Mouse (Mus musculus) left cerebral cortex, postnatal 25 days (tissue): ENCODE data around the gene Fxyd2. TPM values are rescaled to one million over a fixed set of nuclear protein-coding genes. Genes with fewer than 3 reads are reported as not detected.

Experiments
- DNase-seq, 2 experiments: peaks; one replicate each; pipeline ENCODE4 v3.0.0; 2022; ENCODE audit warnings: low spot score in 2 of 2, mixed read lengths in 1 of 2
- intact Hi-C: fragments of 180-260 bp; cut with DNase I; formaldehyde crosslinking; loops from one replicate; pipeline ENCODE4 v1.15.1; 2025
- total RNA-seq, 2 experiments: library from RNA; stranded (reverse); gene quantifications; 2 replicates each; pipeline ENCODE4 v1.2.3; 2021

Fxyd2 gene
- total RNA-seq, 2 experiments from 2014 or later, result 7.2 to 13.1 TPM

DNA sequence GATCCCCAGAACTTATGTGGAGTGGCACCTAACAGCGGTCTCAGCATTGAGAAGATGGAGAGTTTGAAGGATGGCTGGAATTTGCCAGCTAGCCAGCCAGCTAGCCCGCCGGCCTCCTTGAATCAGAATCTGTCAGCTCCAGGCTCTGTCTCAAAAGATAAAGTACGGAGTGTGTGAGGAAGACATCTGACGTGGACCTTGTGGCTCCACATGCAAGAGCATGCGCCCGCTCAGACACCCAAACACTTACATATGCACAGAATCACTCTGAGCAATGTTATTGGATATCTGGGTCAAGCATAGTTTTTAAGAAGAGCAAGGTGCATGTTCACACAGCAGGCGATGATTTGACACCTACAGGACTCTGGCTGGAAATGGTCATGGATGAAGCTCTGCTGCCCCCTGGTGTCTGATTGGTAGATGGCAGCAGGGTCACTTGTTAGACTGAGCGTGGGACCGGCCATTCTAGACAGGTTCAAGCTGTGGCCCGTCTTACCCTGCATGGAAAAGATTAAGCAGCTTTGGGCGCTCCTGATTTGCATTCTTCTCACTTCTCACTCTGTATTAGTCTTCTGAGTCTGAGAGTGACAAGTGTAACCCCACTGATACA lies 11.0 kb upstream of the Fxyd2 start:
- intact Hi-C loops, result loop anchor here (1.0 to 5.0 kb wide), 4 partner anchors 43 to 266 kb away; no protein-coding TSS in a partner anchor

GRCm38 (mm10) chr9:45389596-45389995 lies 9.9 kb upstream of the Fxyd2 start:
- intact Hi-C loops, result loop anchor here (5.0 kb wide), 1 partner anchor 267 kb away; no protein-coding TSS in a partner anchor
- no peak for DNase-seq

More for the DNA sequence above, 11.0 kb upstream of the Fxyd2 start:
- DNase-seq, result peak; percentile 90 to 93

DNA sequence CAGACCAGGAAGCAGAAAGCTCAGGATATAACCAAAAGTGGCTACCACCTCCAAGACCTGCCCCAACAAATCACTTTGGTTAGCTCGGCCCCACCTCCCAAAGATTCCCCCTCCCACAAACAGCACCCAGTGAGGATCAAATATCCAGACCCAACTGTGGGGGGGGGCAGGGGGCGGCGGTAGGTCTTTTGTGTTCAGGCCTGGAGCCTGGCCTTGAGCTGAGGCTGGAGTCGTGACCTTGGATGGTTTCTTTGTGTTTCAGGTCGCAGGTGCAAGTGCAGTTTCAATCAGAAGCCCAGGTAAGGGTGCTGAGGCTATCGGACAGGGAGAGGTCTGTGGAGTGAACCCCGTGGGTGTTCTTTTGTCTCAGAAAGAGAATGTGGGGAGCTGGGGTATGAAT lies 8.2 kb upstream of the Fxyd2 start:
- DNase-seq, result no peak
- intact Hi-C loops, result no loop called here

DNA sequence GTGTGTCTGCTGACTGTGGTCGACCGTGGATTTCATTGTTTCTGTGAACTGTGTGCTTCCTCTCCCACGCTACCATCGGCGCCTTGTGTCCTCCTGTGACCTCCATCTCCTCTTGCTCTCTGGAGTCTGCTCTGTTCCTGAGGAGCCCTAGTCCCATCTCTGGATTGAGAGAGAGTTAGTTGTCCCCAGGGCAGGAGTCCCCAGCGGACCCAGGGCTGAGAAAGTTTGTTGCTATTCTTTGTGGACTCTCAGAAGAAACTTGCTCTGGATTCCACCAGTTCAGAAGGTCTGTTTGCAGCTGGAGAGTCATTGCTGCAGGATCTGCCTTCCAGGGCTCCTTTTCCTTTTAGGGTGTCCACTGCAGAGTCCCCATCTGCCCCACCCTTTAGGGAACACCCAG lies 4.3 kb upstream of the Fxyd2 start:
- no peak for DNase-seq
- intact Hi-C loops, result no loop called here

DNA sequence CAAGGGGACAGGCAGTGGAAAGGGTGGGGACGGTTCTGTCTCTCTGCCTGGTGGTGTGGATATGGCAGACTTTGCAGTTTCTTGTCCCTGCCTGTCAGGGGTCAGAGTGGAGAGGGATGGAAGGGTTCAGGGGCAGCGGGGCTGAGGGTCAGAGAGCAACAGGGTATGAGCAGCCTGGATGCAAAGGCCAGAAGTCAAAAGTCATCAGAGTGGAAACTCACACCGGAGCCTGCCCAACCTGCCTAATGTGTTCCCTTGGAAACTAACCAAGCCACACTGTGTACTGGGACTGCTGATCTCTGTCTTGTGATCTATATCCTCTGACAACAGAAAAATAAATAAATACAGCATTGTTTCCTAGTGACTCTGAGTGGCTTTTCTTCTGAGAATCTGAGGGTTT lies 3.7 kb upstream of the Fxyd2 start:
- DNase-seq, result no peak
- intact Hi-C loops, result no loop called here

DNA sequence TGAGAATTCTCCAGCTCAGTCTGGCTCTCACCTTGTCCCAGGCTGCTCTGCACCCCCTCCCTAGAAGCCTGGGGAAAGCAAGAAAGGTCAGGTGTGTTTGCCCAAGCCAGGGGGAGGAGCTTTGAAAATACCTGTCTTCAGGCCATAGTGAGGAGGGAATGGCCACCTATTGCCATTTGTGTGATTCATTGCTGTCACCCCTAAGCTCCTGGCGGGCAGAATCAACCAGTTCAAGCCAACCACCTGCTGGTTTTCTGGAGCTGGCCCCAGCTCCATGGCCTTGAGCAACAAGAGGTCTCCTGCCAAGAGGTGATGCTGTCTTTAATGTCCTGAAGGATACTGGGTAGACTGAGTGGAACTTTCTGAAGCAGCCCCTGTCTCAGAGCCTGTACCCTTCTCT lies 1.1 kb upstream of the Fxyd2 start:
- no peak for DNase-seq
- intact Hi-C loops, result no loop called here

DNA sequence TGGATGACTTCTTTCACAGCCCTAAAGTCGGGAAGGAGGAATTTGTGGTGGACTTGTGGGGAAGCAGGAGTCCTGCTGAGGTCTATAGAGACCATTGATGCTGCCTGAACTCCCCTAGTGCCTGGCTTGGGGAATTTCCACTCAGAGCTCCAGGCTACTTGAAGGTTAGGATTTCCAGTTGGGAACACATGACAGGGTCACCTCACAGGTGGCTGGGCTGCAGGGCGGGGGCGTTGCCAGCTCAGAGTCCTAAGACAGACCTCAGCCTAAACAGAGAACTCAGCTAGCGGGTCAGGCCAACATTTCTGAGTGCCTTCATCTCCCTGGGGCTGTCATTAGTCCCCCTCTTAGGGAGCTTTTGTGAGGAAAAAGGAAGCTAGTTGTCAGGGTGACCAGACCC lies 2.4 kb downstream of the Fxyd2 start:
- no peak for DNase-seq
- intact Hi-C loops, result no loop called here

GRCm38 (mm10) chr9:45402957-45403356 lies 3.5 kb downstream of the Fxyd2 start:
- DNase-seq, result no peak
- intact Hi-C loops, result no loop called here

DNA sequence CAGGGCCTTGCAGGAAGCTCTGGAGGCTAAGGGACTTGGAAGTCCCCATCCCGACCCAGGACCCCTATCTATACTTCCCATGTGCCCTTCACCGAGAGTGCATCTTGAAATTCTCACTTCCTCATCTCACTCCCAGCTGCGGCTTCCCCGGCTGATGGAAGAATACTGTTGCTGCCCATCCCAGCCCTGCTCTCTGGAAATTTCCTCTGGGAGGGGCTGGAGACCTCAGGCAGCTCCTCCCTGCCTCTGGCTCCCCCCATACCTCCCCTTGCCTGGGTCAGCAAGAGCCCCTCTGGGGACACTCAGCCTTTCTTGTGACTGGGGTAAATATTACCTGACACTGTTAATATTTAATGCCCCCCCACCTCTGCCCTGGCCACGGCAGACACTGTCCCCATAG lies 6.2 kb downstream of the Fxyd2 start:
- intact Hi-C loops, result no loop called here

GRCm38 (mm10) chr9:45406808-45407207 lies 7.3 kb downstream of the Fxyd2 start:
- intact Hi-C loops, result no loop called here
- DNase-seq, result no peak

More for the DNA sequence above, 6.2 kb downstream of the Fxyd2 start:
- DNase-seq, result no peak

DNA sequence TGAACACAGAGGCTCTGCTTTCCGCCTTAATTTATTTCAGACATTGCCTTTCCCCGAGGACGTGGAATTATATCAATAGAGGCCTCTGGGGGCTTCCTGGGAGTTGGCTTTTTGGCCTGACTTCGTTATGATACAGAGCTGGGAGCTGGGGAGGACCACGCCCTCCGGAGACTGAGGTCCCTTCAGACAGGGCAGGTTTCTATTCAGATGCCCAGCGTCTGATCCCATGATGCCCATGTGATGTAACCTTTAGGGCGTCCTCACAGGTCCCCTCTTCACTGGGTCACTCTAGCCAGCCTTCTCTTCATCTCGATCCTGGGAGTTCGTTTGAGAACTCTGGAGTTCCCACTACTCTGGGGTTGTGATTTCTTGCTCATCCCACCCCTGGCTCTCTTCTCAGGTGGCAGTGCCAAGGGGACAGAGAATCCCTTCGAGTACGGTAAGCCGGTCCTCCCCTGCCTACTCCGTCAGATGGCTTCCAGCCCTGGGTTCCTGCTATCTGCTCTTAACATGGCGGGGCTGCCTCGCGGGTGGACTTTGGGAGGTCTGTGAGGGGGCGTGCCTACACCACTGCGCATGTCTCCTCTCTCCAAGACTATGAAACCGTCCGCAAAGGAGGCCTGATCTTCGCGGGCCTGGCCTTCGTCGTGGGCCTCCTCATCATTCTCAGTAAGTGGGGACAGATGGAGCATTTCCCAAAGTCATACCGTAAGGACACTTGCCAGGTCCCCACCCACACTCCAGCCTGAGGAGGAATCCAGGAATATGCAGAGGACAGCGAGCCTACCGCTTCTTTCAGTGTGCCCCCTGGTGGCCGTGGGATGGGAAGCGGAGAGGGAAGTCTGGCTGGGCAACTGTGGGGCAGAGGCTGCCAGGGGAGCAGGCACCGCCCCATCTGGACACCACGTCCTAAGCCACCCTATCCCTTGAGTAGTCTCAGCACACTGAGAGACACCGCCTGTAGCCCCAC lies 8.5 kb downstream of the Fxyd2 start:
- intact Hi-C loops, result loop anchor here (1.0 kb wide), 2 partner anchors 108 to 187 kb away; no protein-coding TSS in a partner anchor
- peak; percentile 76 to 87 for DNase-seq

GRCm38 (mm10) chr9:45410193-45410592 lies 10.7 kb downstream of the Fxyd2 start:
- no peak for DNase-seq
- intact Hi-C loops, result loop anchor here (10.0 kb wide), 2 partner anchors 415 to 495 kb away; partner anchors contain the start of genes Cep164, Pcsk7 and Rnf214

DNA sequence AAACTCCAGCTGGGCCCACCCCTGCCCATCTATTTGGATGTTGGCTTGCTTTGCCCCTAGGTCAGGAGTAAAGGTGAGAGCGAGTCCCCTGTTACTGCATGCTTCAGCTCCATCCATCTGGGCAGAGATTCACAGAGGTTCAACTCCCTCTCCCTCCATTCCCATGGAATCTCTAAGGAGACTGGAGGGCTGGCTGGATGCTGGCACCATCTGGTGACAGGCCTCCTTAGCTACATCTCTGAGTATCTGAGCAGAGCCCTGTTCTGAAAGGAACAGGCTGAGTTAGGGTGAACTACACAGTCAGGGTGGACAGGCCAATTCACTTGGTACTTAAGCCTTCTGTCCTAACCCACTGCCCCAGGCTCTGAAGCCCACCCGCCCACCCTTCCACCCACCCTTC lies 11.1 kb downstream of the Fxyd2 start:
- intact Hi-C loops, result loop anchor here (10.0 kb wide), 2 partner anchors 414 to 494 kb away; partner anchors contain the start of genes Cep164, Pcsk7 and Rnf214
- no peak for DNase-seq

DNA sequence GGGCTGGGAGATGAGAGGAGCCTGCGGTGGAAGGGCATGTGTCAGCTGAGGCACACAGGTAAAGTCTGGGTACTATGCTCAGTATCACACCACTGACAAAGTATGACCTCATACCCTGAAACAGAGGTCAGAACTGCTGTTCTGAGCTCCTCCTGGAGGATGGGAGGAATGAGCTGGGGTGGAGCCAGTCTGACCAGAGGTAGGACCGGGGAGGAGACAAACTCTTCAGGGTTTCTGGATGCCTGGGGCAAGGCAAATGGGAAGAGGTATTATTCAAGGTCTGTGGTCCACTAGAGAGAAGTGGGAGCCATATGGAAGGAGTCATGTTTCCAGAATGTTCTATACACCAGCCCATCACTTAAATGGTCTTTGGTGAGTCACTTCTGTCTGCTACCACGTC lies 11.6 kb downstream of the Fxyd2 start:
- intact Hi-C loops, result loop anchor here (10.0 kb wide), 2 partner anchors 414 to 494 kb away; partner anchors contain the start of genes Cep164, Pcsk7 and Rnf214
- no peak for DNase-seq

- DNase-seq, result peak; percentile 47 to 71
- intact Hi-C loops, result loop anchor here (10.0 kb wide), 2 partner anchors 413 to 493 kb away; partner anchors contain the start of genes Cep164, Pcsk7 and Rnf214
Measured at GRCm38 (mm10) chr9:45411803-45412202, 12.3 kb downstream of the Fxyd2 start.

- peak; percentile 87 to 88 for DNase-seq
- intact Hi-C loops, result loop anchor here (10.0 kb wide), 2 partner anchors 413 to 493 kb away; partner anchors contain the start of genes Cep164, Pcsk7 and Rnf214
Measured at GRCm38 (mm10) chr9:45412287-45412686, 12.8 kb downstream of the Fxyd2 start.

DNA sequence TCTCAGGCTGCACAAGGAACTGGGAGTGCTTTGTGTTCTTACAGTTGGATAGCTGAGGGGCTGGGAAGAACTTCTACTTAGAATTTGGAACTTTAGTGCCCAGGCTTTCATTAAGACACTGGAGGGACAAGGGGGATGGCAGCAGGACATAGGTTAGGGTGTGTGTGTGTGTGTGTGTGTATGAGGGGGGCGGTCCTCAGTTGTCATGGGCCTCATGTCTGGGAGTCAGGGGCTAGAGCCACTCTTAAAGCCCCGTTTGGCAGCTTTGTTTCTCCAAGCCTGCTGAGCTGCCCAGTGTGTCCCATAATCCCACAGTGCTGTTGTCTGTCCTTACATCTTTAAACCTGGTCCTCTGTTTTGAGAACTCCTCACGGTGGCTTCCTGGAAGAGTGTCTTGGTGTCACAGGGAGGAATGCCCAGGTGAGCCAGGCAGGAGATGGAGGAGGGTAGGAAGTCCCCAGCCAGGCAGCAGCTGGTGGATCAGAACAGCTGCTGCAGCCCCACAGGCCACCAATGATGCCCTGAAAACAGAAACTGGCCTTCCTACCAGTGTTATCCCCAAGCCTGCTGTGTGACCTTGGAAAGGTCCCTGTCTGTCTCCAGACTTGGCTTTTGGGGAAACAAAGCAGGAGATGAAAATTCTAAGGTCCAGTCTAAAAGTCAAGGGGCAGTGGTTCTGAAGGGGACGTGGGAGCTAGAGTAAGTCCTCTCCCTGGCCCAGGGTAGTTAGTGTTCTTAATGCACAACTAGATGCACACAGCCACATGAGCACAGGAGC lies 13.4 kb downstream of the Fxyd2 start:
- intact Hi-C loops, result loop anchor here (10.0 kb wide), 2 partner anchors 412 to 492 kb away; partner anchors contain the start of genes Cep164, Pcsk7 and Rnf214
- DNase-seq, result no peak

DNA sequence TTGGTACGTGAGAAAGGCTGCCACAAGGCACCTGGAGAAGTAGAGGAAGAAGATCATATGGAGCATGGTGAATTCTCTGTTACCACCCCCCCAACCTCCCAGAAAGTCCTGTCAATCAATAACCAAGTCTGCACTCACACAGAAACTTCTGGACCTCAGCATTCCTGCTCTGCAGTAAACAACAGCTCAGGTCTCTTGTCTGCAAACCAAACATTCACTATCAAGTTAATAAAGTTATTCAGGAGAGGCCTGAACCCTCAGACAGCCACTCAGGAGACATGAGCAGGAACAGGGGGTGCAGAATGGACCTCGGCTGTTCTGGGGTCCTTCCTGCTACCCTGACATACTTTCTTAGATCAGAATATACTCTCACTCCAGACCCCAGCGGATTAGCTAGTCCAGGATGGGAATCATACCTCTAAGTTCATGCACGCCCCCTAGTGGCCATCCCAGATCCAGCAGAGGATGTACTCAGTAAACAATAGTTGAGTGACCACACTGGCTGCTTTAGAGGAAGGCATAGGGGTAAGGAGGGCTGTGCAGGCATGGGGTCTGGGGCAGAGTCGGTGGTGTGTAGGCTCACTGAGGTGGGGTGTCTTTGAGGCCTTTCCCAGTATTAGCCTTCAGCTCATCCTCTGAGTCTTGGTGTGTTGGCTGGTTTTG lies 14.1 kb downstream of the Fxyd2 start:
- intact Hi-C loops, result loop anchor here (10.0 kb wide), 2 partner anchors 411 to 491 kb away; partner anchors contain the start of genes Cep164, Pcsk7 and Rnf214
- DNase-seq, result no peak

DNA sequence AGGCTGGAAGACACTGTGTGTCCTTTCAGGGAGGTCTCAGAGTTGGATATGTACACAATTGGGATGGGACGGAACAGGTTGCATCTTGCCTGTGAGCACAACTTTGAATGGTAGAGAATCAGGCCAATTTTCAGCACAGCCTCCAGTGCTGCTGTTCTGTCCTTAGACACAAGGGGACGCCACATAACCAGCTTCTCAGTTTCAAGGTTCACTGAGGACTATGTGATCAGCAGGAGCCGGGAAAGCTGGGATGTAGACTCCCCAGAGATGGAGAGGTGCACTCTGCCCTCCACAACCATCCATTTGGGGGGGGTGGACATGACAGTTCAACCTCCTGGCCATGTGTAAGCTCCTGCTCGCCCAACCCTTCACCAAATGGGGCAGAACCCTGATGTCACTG lies 16.4 kb downstream of the Fxyd2 start:
- intact Hi-C loops, result loop anchor here (2.0 to 10.0 kb wide), 4 partner anchors 286 to 489 kb away; partner anchors contain the start of genes Cep164, Pcsk7 and Rnf214
- DNase-seq, result peak; percentile 77 to 82
